18 mouse cellular contexts compared by ENCODE assay signal in genomic region chr6:139014526-139014925, GRCm38 (mm10).
DNase-seq lines count a peak whose midpoint lies in the region; TF ChIP-seq lines count a peak whose summit lies in the region.
"Had no signal": no experiment of that assay in that cellular context is flagged by ENCODE, and none has a peak within 500 bp of the region (broad histone marks: within the 10 kb centered on the region; RNA-seq: fewer than 3 reads in every experiment).

No protein-coding gene starts in this region.

- H3K9ac ChIP-seq in ES-Bruce4 (ENCODE audit: low read depth, poor library complexity, severe bottlenecking) (no peak overlapping the region), ES-E14 (ENCODE audit: insufficient read depth, low read depth, low read length, poor library complexity, severe bottlenecking) (no peak overlapping the region)
- H3K9ac ChIP-seq: embryonic facial prominence, embryonic 15.5 days; hindbrain, embryonic 15.5 days; neural tube, embryonic 13.5 days had no signal

- no peaks in the 10 kb centered on the region for H3K4me1 ChIP-seq in ES-Bruce4 (ENCODE audit: control insufficient read depth, insufficient read depth, low read length)
- H3K4me1 ChIP-seq in ES-E14 (ENCODE audit: control insufficient read depth in 2 of 2, insufficient read depth in 2 of 2, low read length in 2 of 2, poor library complexity in 1 of 2), result no peaks in the 10 kb centered on the region
- H3K4me1 ChIP-seq: embryonic facial prominence, embryonic 15.5 days; forebrain, embryonic 10.5 days; hindbrain, embryonic 15.5 days; neural tube, embryonic 13.5 days had no signal

- no peak overlapping the region for H3K4me3 ChIP-seq in layer of hippocampus, adult 2 months
- H3K4me3 ChIP-seq in ES-Bruce4 (ENCODE audit: low read depth, low read length), result no peak overlapping the region
- no peak overlapping the region for H3K4me3 ChIP-seq in ES-E14 (ENCODE audit: insufficient read depth in 1 of 2, low read depth in 1 of 2, low read length in 2 of 2, poor library complexity in 1 of 2, severe bottlenecking in 1 of 2)
- H3K4me3 ChIP-seq: embryonic facial prominence, embryonic 15.5 days; forebrain, embryonic 10.5 days; hindbrain, embryonic 15.5 days; neural tube, embryonic 13.5 days had no signal

- no peaks in the 10 kb centered on the region for H3K27me3 ChIP-seq in ES-Bruce4 (ENCODE audit: control insufficient read depth, insufficient read depth, low read length, poor library complexity, severe bottlenecking)
- H3K27me3 ChIP-seq: embryonic facial prominence, embryonic 15.5 days; hindbrain, embryonic 15.5 days; neural tube, embryonic 13.5 days had no signal

- H3K36me3 ChIP-seq in ES-Bruce4 (ENCODE audit: control insufficient read depth, insufficient read depth, low read length, poor library complexity, severe bottlenecking) (no peaks in the 10 kb centered on the region), ES-E14 (ENCODE audit: control insufficient read depth, insufficient read depth, low read length, poor library complexity, severe bottlenecking) (no peaks in the 10 kb centered on the region)
- H3K36me3 ChIP-seq: embryonic facial prominence, embryonic 15.5 days; forebrain, embryonic 10.5 days; hindbrain, embryonic 15.5 days; neural tube, embryonic 13.5 days had no signal

- no peak overlapping the region for H3K27ac ChIP-seq in layer of hippocampus, adult 2 months
- H3K27ac ChIP-seq in ES-Bruce4 (ENCODE audit: insufficient read depth, low read length) (no peak overlapping the region), ES-E14 (ENCODE audit: insufficient read depth, low read depth, low read length, poor library complexity, severe bottlenecking) (no peak overlapping the region)
- H3K27ac ChIP-seq: embryonic facial prominence, embryonic 15.5 days; forebrain, embryonic 10.5 days; hindbrain, embryonic 15.5 days; neural tube, embryonic 13.5 days had no signal

- in situ Hi-C loops in ES-E14 (cut with MboI; ENCODE audit: low sequenced_read_pairs in 2 of 2, unreplicated experiment in 2 of 2), result no loop called here

- DNase-seq in layer of hippocampus, adult 2 months (ENCODE audit: low spot score in 2 of 2), result no peak
- no peak for DNase-seq in layer of hippocampus, postnatal 14 days (ENCODE audit: low spot score in 2 of 2)
- peak; percentile 57 for DNase-seq in ES-E14 (ENCODE audit: low read depth, low spot score)
- no peak for DNase-seq in brain, embryonic 14.5 days (ENCODE audit: low read depth)
- no peak for DNase-seq in spleen, postnatal 14 days (ENCODE audit: low spot score in 2 of 2)
- DNase-seq in kidney, postnatal 25 days, result no peak
- DNase-seq in lung, postnatal 4 days, result no peak
- DNase-seq: adrenal gland, postnatal 10 days; cerebellum, adult 2 months; gastrocnemius, postnatal 14 days; heart, postnatal 10 days; kidney, adult 2 months; kidney, postnatal 4 days had no signal

- no peak for TF ChIP-seq EP300 in ES-Bruce4 (IDR thresholded peaks at IDR 0.05; ENCODE audit: insufficient read depth, low read depth, low read length)

- peak; percentile 40 for TF ChIP-seq CTCF in layer of hippocampus, adult 2 months (conservative IDR thresholded peaks at IDR 0.05)
- peak; percentile 16 for TF ChIP-seq CTCF in ES-Bruce4 (IDR thresholded peaks at IDR 0.05; ENCODE audit: low read depth, low read length)
- TF ChIP-seq CTCF in brain, embryonic 14.5 days (IDR thresholded peaks at IDR 0.05; ENCODE audit: borderline replicate concordance, extremely low read depth, insufficient read depth, insufficient read length), result peak; percentile 17; the same call in 1 of the 2 replicates

- H3K9me3 ChIP-seq in ES-Bruce4 (replicated peaks; ENCODE audit: control insufficient read depth, insufficient read depth, low read length, poor library complexity, severe bottlenecking), result no peaks in the 10 kb centered on the region
- no peaks in the 10 kb centered on the region for H3K9me3 ChIP-seq in ES-E14 (ENCODE audit: control insufficient read depth, insufficient read depth, low read depth, low read length)
- H3K9me3 ChIP-seq: embryonic facial prominence, embryonic 15.5 days; forebrain, embryonic 10.5 days; hindbrain, embryonic 15.5 days; neural tube, embryonic 13.5 days had no signal

- no peak for TF ChIP-seq POLR2A in ES-Bruce4 (IDR thresholded peaks at IDR 0.05; ENCODE audit: insufficient read depth, low read length)
- TF ChIP-seq POLR2A in brain, embryonic 14.5 days (IDR thresholded peaks at IDR 0.05; ENCODE audit: borderline replicate concordance, extremely low read depth, insufficient read depth, insufficient read length, poor library complexity, severe bottlenecking), result no peak

TF ChIP-seq in ES-E14, 5 proteins besides CTCF, POLR2A, EP300 and RAD21:
- TF ChIP-seq ZNF384 (IDR thresholded peaks at IDR 0.05; ENCODE audit: low read depth, low read length) (no peak), MAFK (IDR thresholded peaks at IDR 0.05; ENCODE audit: insufficient read depth, low read depth, low read length) (no peak), HCFC1 (IDR thresholded peaks at IDR 0.05; ENCODE audit: borderline replicate concordance, insufficient read depth, low read length) (no peak), CHD2 (IDR thresholded peaks at IDR 0.05; ENCODE audit: low read depth, low read length) (no peak), ZC3H11A (IDR thresholded peaks at IDR 0.05; ENCODE audit: borderline replicate concordance, low read depth, low read length) (no peak)
TF ChIP-seq in ES-E14: peak in this region for 0.
